Mouse (Mus musculus) embryo, embryonic 10 days (tissue): ENCODE measurements at regions not wholly inside any gene's neighbourhood (a gene's known extent, or its start where the extent isn't known, plus 50 kb on each side); places are given as distances from the start of the nearest gene placed in this dataset.
A peak's percentile ranks its signal among the peaks of the same experiment; 100 is the strongest.

Source experiments
- DNase-seq: peaks from one replicate; pipeline ENCODE4 v3.0.0-alpha.2; 2015; ENCODE audit warnings: low spot score

GRCm38 (mm10) chr5:91456924-91457323 lies 54.1 kb upstream of the Btc start:
- no peak for DNase-seq

GRCm38 (mm10) chr5:91464876-91465508 lies 52.4 kb upstream of the Parm1 start:
- peak; percentile 73 for DNase-seq
